Comparison of ENCODE assay signal across 8 mouse cellular contexts in the genomic region with DNA sequence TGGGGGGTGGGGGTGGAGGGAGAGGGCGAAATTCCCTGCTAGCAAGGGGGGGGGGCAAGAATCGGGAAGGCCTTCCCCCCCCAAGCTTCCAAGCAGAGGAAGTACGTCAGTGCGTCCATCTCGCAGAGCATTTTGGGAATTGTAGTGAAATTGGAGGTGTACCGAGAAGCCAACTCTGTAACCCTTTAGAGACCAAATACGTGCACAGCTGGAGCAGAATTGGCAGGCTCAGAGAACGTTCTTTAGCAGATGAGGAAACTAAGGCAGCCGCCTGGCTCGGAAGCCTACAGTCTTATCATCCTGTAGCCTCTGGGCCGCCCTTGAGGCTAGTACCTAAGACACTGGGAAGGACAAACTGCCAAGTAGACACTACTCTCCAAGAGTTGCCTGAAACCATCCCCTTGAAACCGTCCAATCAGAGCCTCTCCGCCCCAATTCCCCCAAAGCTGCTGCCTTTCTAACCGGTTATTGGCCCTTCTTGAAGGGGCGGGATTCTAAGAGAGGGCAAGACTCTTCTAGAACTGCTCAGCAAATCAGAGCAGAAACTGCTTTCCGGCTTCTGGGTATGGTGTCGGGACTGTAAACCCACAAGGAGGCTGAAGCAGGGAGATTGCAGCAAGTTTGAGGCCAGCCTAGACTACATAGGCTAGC. TPM values are rescaled to one million over a fixed set of nuclear protein-coding genes. Genes with fewer than 3 reads are reported as not detected.
DNase-seq lines count a peak whose midpoint lies in the region; ATAC-seq and TF ChIP-seq lines count a peak whose summit lies in the region.

No protein-coding gene starts in this region.

- 3% methylated on average over 17 of the region's 17 CpGs for WGBS in heart, embryonic 10.5 days
- WGBS in kidney, embryonic 14.5 days = 2% methylated on average over 17 of the region's 17 CpGs
- WGBS in liver, adult 2 months = 1% methylated on average over 17 of the region's 17 CpGs
- 2% methylated on average over 17 of the region's 17 CpGs for WGBS in stomach, embryonic 16.5 days

- peaks cover 4% of the 10 kb centered on the region for H3K9me3 ChIP-seq in erythroblast, embryonic 14.5 days (ENCODE audit: control insufficient read depth, low read length)
- no peaks in the 10 kb centered on the region for H3K9me3 ChIP-seq in heart, embryonic 10.5 days
- no peaks in the 10 kb centered on the region for H3K9me3 ChIP-seq in kidney, embryonic 14.5 days (ENCODE audit: control insufficient read depth, low read length)
- no peaks in the 10 kb centered on the region for H3K9me3 ChIP-seq in stomach, embryonic 16.5 days (replicated peaks; ENCODE audit: control insufficient read depth, low read length)

- no peaks in the 10 kb centered on the region for H3K27me3 ChIP-seq in erythroblast, embryonic 14.5 days (ENCODE audit: control insufficient read depth)
- no peaks in the 10 kb centered on the region for H3K27me3 ChIP-seq in heart, embryonic 10.5 days (ENCODE audit: insufficient read depth, poor library complexity, severe bottlenecking)
- H3K27me3 ChIP-seq in kidney, embryonic 14.5 days (ENCODE audit: control insufficient read depth, insufficient read depth, low read length) = no peaks in the 10 kb centered on the region
- H3K27me3 ChIP-seq in liver, adult 2 months (ENCODE audit: control insufficient read depth, insufficient read depth, low read length) = no peaks in the 10 kb centered on the region
- no peaks in the 10 kb centered on the region for H3K27me3 ChIP-seq in myocyte (ENCODE audit: control insufficient read depth, insufficient read depth, insufficient read length)
- no peaks in the 10 kb centered on the region for H3K27me3 ChIP-seq in stomach, embryonic 16.5 days (ENCODE audit: control insufficient read depth, insufficient read depth, low read length)

- H3K27ac ChIP-seq in heart, embryonic 10.5 days = peak overlapping the region; percentile 91
- peak overlapping the region; percentile 44; the same call in 1 of the 2 replicates for H3K27ac ChIP-seq in kidney, embryonic 14.5 days (ENCODE audit: low read depth, low read length)
- peak overlapping the region; percentile 74 for H3K27ac ChIP-seq in liver, adult 2 months (replicated peaks; ENCODE audit: insufficient read depth, low read depth, low read length)
- H3K27ac ChIP-seq in stomach, embryonic 16.5 days (ENCODE audit: low read length) = peak overlapping the region; percentile 81

- 0 out of 2 replicates have a peak, but pooled peaks have one; percentile 21 for TF ChIP-seq POLR2A in brain, embryonic 14.5 days (IDR thresholded peaks at IDR 0.05; ENCODE audit: borderline replicate concordance, extremely low read depth, insufficient read depth, insufficient read length, poor library complexity, severe bottlenecking)
- TF ChIP-seq POLR2A in liver, adult 2 months (IDR thresholded peaks at IDR 0.05; ENCODE audit: extremely low read depth, insufficient read depth, low read length) = no peak
- TF ChIP-seq POLR2A in myocyte (IDR thresholded peaks at IDR 0.05; ENCODE audit: insufficient read length, low read depth) = peak; percentile 60

- H3K4me3 ChIP-seq in erythroblast, embryonic 14.5 days (replicated peaks) = peak overlapping the region; percentile 68
- H3K4me3 ChIP-seq in heart, embryonic 10.5 days = peak overlapping the region; percentile 57
- H3K4me3 ChIP-seq in kidney, embryonic 14.5 days (ENCODE audit: low read length) = peak overlapping the region; percentile 42
- H3K4me3 ChIP-seq in liver, adult 2 months (ENCODE audit: insufficient read depth, low read depth, low read length) = peak overlapping the region; percentile 44
- peak overlapping the region; percentile 37 for H3K4me3 ChIP-seq in myocyte
- H3K4me3 ChIP-seq in stomach, embryonic 16.5 days (replicated peaks; ENCODE audit: low read length) = peak overlapping the region; percentile 46

- H3K9ac ChIP-seq in kidney, embryonic 14.5 days (ENCODE audit: low read depth, low read length) = peak overlapping the region; percentile 66; the same call in 1 of the 2 replicates
- H3K9ac ChIP-seq in liver, adult 2 months (ENCODE audit: low read depth, low read length) = peak overlapping the region; percentile 85
- H3K9ac ChIP-seq in stomach, embryonic 16.5 days (ENCODE audit: low read length) = peak overlapping the region; percentile 72

- peaks cover 27% of the 10 kb centered on the region for H3K36me3 ChIP-seq in erythroblast, embryonic 14.5 days (ENCODE audit: control insufficient read depth)
- H3K36me3 ChIP-seq in heart, embryonic 10.5 days = peaks cover 26% of the 10 kb centered on the region
- H3K36me3 ChIP-seq in kidney, embryonic 14.5 days (ENCODE audit: control insufficient read depth, insufficient read depth, low read length) = peaks cover 24% of the 10 kb centered on the region
- H3K36me3 ChIP-seq in liver, adult 2 months (ENCODE audit: control insufficient read depth, insufficient read depth, low read length) = no peaks in the 10 kb centered on the region
- no peaks in the 10 kb centered on the region for H3K36me3 ChIP-seq in myocyte (ENCODE audit: control insufficient read depth, insufficient read depth)
- peaks cover 6% of the 10 kb centered on the region; the same call in 1 of the 2 replicates for H3K36me3 ChIP-seq in stomach, embryonic 16.5 days (ENCODE audit: control insufficient read depth, insufficient read depth, low read length)

- no peak overlapping the region for H3ac ChIP-seq in myocyte (ENCODE audit: control insufficient read depth, insufficient read length)

- peaks cover 69% of the 10 kb centered on the region for H3K4me1 ChIP-seq in erythroblast, embryonic 14.5 days (ENCODE audit: control insufficient read depth)
- H3K4me1 ChIP-seq in heart, embryonic 10.5 days = peaks cover 58% of the 10 kb centered on the region
- peaks cover 44% of the 10 kb centered on the region for H3K4me1 ChIP-seq in kidney, embryonic 14.5 days (ENCODE audit: control insufficient read depth, insufficient read depth, low read length)
- H3K4me1 ChIP-seq in liver, adult 2 months (ENCODE audit: control insufficient read depth, insufficient read depth, low read length) = peaks cover 24% of the 10 kb centered on the region
- H3K4me1 ChIP-seq in stomach, embryonic 16.5 days (ENCODE audit: control insufficient read depth, insufficient read depth, low read length) = peaks cover 46% of the 10 kb centered on the region

- DNase-seq in CD8-positive naive resting alpha-beta T cell, adult 2 months (ENCODE audit: low read depth in 2 of 2, low spot score in 2 of 2) = peak; percentile 35 to 48
- peak; percentile 97 for DNase-seq in brain, embryonic 14.5 days (ENCODE audit: low read depth)
- peak; percentile 94 for DNase-seq in heart, embryonic 10.5 days (ENCODE audit: low spot score)
- peak; percentile 93 for DNase-seq in liver, adult 2 months (ENCODE audit: extremely low read depth, low read depth, low spot score)

- H3K79me2 ChIP-seq in liver, adult 2 months (ENCODE audit: control insufficient read depth, insufficient read depth, low read length) = peaks cover 18% of the 10 kb centered on the region
- peaks cover 17% of the 10 kb centered on the region for H3K79me2 ChIP-seq in myocyte (ENCODE audit: control insufficient read depth, insufficient read depth)

- ATAC-seq in kidney, embryonic 14.5 days (ENCODE audit: low FRiP score, low TSS enrichment) = peak; percentile 58
- peak; percentile 45; the same call in 1 of the 2 replicates for ATAC-seq in stomach, embryonic 16.5 days (ENCODE audit: insufficient read depth, low FRiP score)

- H3K4me2 ChIP-seq in kidney, embryonic 14.5 days (replicated peaks; ENCODE audit: low read depth, low read length) = peak overlapping the region; percentile 59
- peak overlapping the region; percentile 91 for H3K4me2 ChIP-seq in myocyte (ENCODE audit: low read depth)
- peak overlapping the region; percentile 64 for H3K4me2 ChIP-seq in stomach, embryonic 16.5 days (ENCODE audit: low read depth, low read length)

- no peak for TF ChIP-seq CTCF in brain, embryonic 14.5 days (IDR thresholded peaks at IDR 0.05; ENCODE audit: borderline replicate concordance, extremely low read depth, insufficient read depth, insufficient read length)
- no peak for TF ChIP-seq CTCF in liver, adult 2 months (IDR thresholded peaks at IDR 0.05; ENCODE audit: low read depth, low read length)

RNA-seq across cellular contexts. Expression of gene Irf2bp1, which starts 0.9 kb away (rescaled TPM):
- polyA plus RNA-seq in brain, embryonic 14.5 days (2012; rRNA removed) = 48.9 and 54.6 TPM in 2 replicates
- polyA plus RNA-seq in erythroblast, embryonic 14.5 days (2012) = 5.0 and 5.5 TPM in 2 replicates
- 14.9 and 27.0 TPM in 2 replicates for polyA plus RNA-seq in heart, embryonic 10.5 days (2016; fragmentation: Nextera tagmentation; extraction: Ambion mirVana)
- 28.6 and 30.3 TPM in 2 replicates for polyA plus RNA-seq in kidney, embryonic 14.5 days (2014; fragmentation: Nextera tagmentation; extraction: Ambion mirVana)
- 4.5 and 7.3 TPM in 2 replicates for total RNA-seq in liver, adult 2 months (2014; rRNA removed)
- polyA plus RNA-seq in liver, adult 2 months (2012; rRNA removed) = 13.2 and 14.6 TPM in 2 replicates
- 27.6 TPM for polyA plus RNA-seq in myocyte (2012; fragmentation: generic; extraction: Trizol)
- 10.7 and 14.3 TPM in 2 replicates for polyA plus RNA-seq in stomach, embryonic 16.5 days (2015; fragmentation: Nextera tagmentation; extraction: Ambion mirVana)

RNA-seq across cellular contexts. Expression of gene Mypop, which starts 11.9 kb away (rescaled TPM):
- 14.2 and 16.1 TPM in 2 replicates for polyA plus RNA-seq in brain, embryonic 14.5 days (2012; rRNA removed)
- polyA plus RNA-seq in erythroblast, embryonic 14.5 days (2012) = 0.02 TPM in 1 of 2 replicates, not detected in the other
- 2.1 and 3.3 TPM in 2 replicates for polyA plus RNA-seq in heart, embryonic 10.5 days (2016; fragmentation: Nextera tagmentation; extraction: Ambion mirVana)
- polyA plus RNA-seq in kidney, embryonic 14.5 days (2014; fragmentation: Nextera tagmentation; extraction: Ambion mirVana) = 3.9 and 4.9 TPM in 2 replicates
- total RNA-seq in liver, adult 2 months (2014; rRNA removed) = 0.54 and 0.65 TPM in 2 replicates
- 2.7 and 3.1 TPM in 2 replicates for polyA plus RNA-seq in liver, adult 2 months (2012; rRNA removed)
- polyA plus RNA-seq in myocyte (2012; fragmentation: generic; extraction: Trizol) = 10.4 TPM
- polyA plus RNA-seq in stomach, embryonic 16.5 days (2015; fragmentation: Nextera tagmentation; extraction: Ambion mirVana) = 1.6 and 2.3 TPM in 2 replicates

RNA-seq across cellular contexts. Expression of gene Nanos2, which starts 15.8 kb away (rescaled TPM):
- 2.1 and 2.7 TPM in 2 replicates for polyA plus RNA-seq in brain, embryonic 14.5 days (2012; rRNA removed)
- not detected in 2 replicates for polyA plus RNA-seq in erythroblast, embryonic 14.5 days (2012)
- not detected in 2 replicates for polyA plus RNA-seq in heart, embryonic 10.5 days (2016; fragmentation: Nextera tagmentation; extraction: Ambion mirVana)
- polyA plus RNA-seq in kidney, embryonic 14.5 days (2014; fragmentation: Nextera tagmentation; extraction: Ambion mirVana) = not detected in 2 replicates
- not detected in 2 replicates for total RNA-seq in liver, adult 2 months (2014; rRNA removed)
- not detected in 2 replicates for polyA plus RNA-seq in liver, adult 2 months (2012; rRNA removed)
- not detected for polyA plus RNA-seq in myocyte (2012; fragmentation: generic; extraction: Trizol)
- not detected in 2 replicates for polyA plus RNA-seq in stomach, embryonic 16.5 days (2015; fragmentation: Nextera tagmentation; extraction: Ambion mirVana)

RNA-seq across cellular contexts. Expression of gene Foxa3, which starts 20.4 kb away (rescaled TPM):
- polyA plus RNA-seq in brain, embryonic 14.5 days (2012; rRNA removed) = not detected in 2 replicates
- polyA plus RNA-seq in erythroblast, embryonic 14.5 days (2012) = 0.05 and 0.07 TPM in 2 replicates
- 0.36 and 8.6 TPM in 2 replicates for polyA plus RNA-seq in heart, embryonic 10.5 days (2016; fragmentation: Nextera tagmentation; extraction: Ambion mirVana)
- polyA plus RNA-seq in kidney, embryonic 14.5 days (2014; fragmentation: Nextera tagmentation; extraction: Ambion mirVana) = not detected in 2 replicates
- 31.2 and 60.1 TPM in 2 replicates for total RNA-seq in liver, adult 2 months (2014; rRNA removed)
- polyA plus RNA-seq in liver, adult 2 months (2012; rRNA removed) = 47.4 and 54.1 TPM in 2 replicates
- polyA plus RNA-seq in myocyte (2012; fragmentation: generic; extraction: Trizol) = 0.12 TPM
- 32.5 and 37.1 TPM in 2 replicates for polyA plus RNA-seq in stomach, embryonic 16.5 days (2015; fragmentation: Nextera tagmentation; extraction: Ambion mirVana)

RNA-seq across cellular contexts. Expression of gene Sympk, which starts 21.2 kb away (rescaled TPM):
- polyA plus RNA-seq in brain, embryonic 14.5 days (2012; rRNA removed) = 91.6 and 97.6 TPM in 2 replicates
- 21.6 and 22.6 TPM in 2 replicates for polyA plus RNA-seq in erythroblast, embryonic 14.5 days (2012)
- polyA plus RNA-seq in heart, embryonic 10.5 days (2016; fragmentation: Nextera tagmentation; extraction: Ambion mirVana) = 34.0 and 44.5 TPM in 2 replicates
- polyA plus RNA-seq in kidney, embryonic 14.5 days (2014; fragmentation: Nextera tagmentation; extraction: Ambion mirVana) = 26.7 and 39.4 TPM in 2 replicates
- 21.5 and 29.5 TPM in 2 replicates for total RNA-seq in liver, adult 2 months (2014; rRNA removed)
- 37.3 and 46.9 TPM in 2 replicates for polyA plus RNA-seq in liver, adult 2 months (2012; rRNA removed)
- polyA plus RNA-seq in myocyte (2012; fragmentation: generic; extraction: Trizol) = 90.3 TPM
- polyA plus RNA-seq in stomach, embryonic 16.5 days (2015; fragmentation: Nextera tagmentation; extraction: Ambion mirVana) = 20.2 and 22.5 TPM in 2 replicates

Comparison
In these comparisons a context has a peak if more than half of its experiments do, and no peak if none do; other contexts are left out.
1. Peak in every context shown above with its lines: DNase-seq, ATAC-seq, H3K4me3 ChIP-seq and H3K27ac ChIP-seq.
2. DNase-seq: peak in every context shown above with its lines; median percentile 97 in brain, embryonic 14.5 days; 94 in heart, embryonic 10.5 days; 93 in liver, adult 2 months; 42 in CD8-positive naive resting alpha-beta T cell, adult 2 months.